Mouse (Mus musculus) ES-E14 (cell line): ENCODE results near the gene Lrmda. TPM values are rescaled to one million over a fixed set of nuclear protein-coding genes. Genes with fewer than 3 reads are reported as not detected.

Experiments
- DNase-seq: peaks from one replicate; pipeline ENCODE4 v3.0.0-alpha.2; 2013; ENCODE audit warnings: low read depth, low spot score
- H3K27ac ChIP-seq: 2 replicates; pipeline ENCODE4 v1.5.1; 2012; ENCODE audit warnings: low read depth, mild to moderate bottlenecking, low read length, moderate library complexity, mixed read lengths; ENCODE audit not compliant: poor library complexity, insufficient read depth, severe bottlenecking
- H3K36me3 ChIP-seq: 2 replicates; pipeline ENCODE4 v1.6.1; 2012; ENCODE audit warnings: mild to moderate bottlenecking, low read length, moderate library complexity, mixed read lengths; ENCODE audit not compliant: control insufficient read depth, poor library complexity, insufficient read depth, severe bottlenecking
- H3K4me1 ChIP-seq, 2 experiments: fragments of 150-350 bp in 1 of 2; sonication (generic) in 1 of 2; 2 replicates each; pipeline ENCODE4 v1.6.1; 2012; ENCODE audit warnings: low read length in 2 of 2, mild to moderate bottlenecking in 1 of 2, mixed read lengths in 1 of 2; ENCODE audit not compliant: control insufficient read depth in 2 of 2, insufficient read depth in 2 of 2, poor library complexity in 1 of 2
- H3K4me3 ChIP-seq, 2 experiments: fragments of 150-350 bp in 1 of 2; sonication (generic) in 1 of 2; 2 replicates each; pipeline ENCODE4 v1.5.1; 2012; ENCODE audit warnings: low read length in 2 of 2, low read depth in 1 of 2, mild to moderate bottlenecking in 1 of 2, mixed read lengths in 1 of 2; ENCODE audit not compliant: insufficient read depth in 1 of 2, poor library complexity in 1 of 2, severe bottlenecking in 1 of 2
- H3K9ac ChIP-seq: 2 replicates; pipeline ENCODE4 v1.6.1; 2012; ENCODE audit warnings: low read depth, mild to moderate bottlenecking, low read length, mixed read lengths; ENCODE audit not compliant: poor library complexity, insufficient read depth, severe bottlenecking
- H3K9me3 ChIP-seq: fragments of 150-350 bp; sonication (generic); 2 replicates; pipeline ENCODE4 v1.6.1; 2012; ENCODE audit warnings: low read depth, mild to moderate bottlenecking, low read length; ENCODE audit not compliant: control insufficient read depth, insufficient read depth
- CHD2 ChIP-seq: IDR thresholded peaks from 2 replicates; pipeline ENCODE4 v1.6.1; 2014; ENCODE audit warnings: mild to moderate bottlenecking, low read depth, low read length, inconsistent platforms
- HCFC1 ChIP-seq: IDR thresholded peaks from 2 replicates; pipeline ENCODE4 v1.6.1; 2012; ENCODE audit warnings: low read length, inconsistent platforms, borderline replicate concordance; ENCODE audit not compliant: insufficient read depth
- MAFK ChIP-seq: IDR thresholded peaks from 2 replicates; pipeline ENCODE4 v1.6.1; 2014; ENCODE audit warnings: mild to moderate bottlenecking, low read depth, low read length, inconsistent platforms; ENCODE audit not compliant: insufficient read depth
- ZC3H11A ChIP-seq: IDR thresholded peaks from 2 replicates; pipeline ENCODE4 v1.6.1; 2012; ENCODE audit warnings: low read depth, mild to moderate bottlenecking, inconsistent platforms, low read length, borderline replicate concordance
- ZNF384 ChIP-seq: IDR thresholded peaks from 2 replicates; pipeline ENCODE4 v1.6.1; 2012; ENCODE audit warnings: low read depth, low read length, inconsistent platforms
- in situ Hi-C, 2 experiments: fragments of 600-800 bp; cut with MboI; formaldehyde crosslinking; loops; one replicate each; pipeline ENCODE4 v1.15.1; 2025; ENCODE audit warnings: low sequenced_read_pairs in 2 of 2, inconsistent platforms in 1 of 2; ENCODE audit not compliant: unreplicated experiment in 2 of 2
- total RNA-seq: library from RNA; depleted of rRNA; stranded (reverse); fragments of 300-350 nt; gene quantifications from 2 replicates; pipeline ENCODE4 v1.2.3, GENCODE M21; 2012

The Lrmda gene
- total RNA-seq, 1 experiment, result 0.22 TPM

DNA sequence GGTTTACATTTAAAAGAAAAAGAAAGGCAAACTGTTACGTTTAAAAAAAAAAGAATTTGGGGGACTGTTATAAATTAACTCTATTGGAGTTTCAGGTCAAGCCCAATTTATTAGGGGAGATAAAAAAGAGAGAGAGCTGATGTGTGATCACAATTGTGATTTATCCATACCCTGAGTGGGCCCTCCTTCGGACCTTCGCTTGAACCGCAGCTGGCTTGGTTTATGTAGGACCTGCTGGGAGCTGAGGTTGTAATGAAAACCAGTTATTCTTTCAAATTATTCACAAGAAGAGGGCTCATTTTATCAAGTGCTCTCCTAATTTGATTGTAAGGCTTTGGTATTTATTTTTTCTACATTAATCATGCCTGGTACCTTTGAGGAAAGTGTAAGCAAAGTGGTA, 99.0 kb downstream of the Lrmda start:
- H3K9me3 ChIP-seq, result no peaks in the 10 kb centered on the region
- no peak overlapping the region for H3K9ac ChIP-seq
- no peak for DNase-seq
- H3K4me3 ChIP-seq, result no peak overlapping the region
- in situ Hi-C loops, result no loop called here
- TF ChIP-seq CHD2 (no peak), ZC3H11A (no peak), HCFC1 (no peak), ZNF384 (no peak)
- H3K4me1 ChIP-seq, result no peaks in the 10 kb centered on the region
- no peak overlapping the region for H3K27ac ChIP-seq
- H3K36me3 ChIP-seq, result no peaks in the 10 kb centered on the region

DNA sequence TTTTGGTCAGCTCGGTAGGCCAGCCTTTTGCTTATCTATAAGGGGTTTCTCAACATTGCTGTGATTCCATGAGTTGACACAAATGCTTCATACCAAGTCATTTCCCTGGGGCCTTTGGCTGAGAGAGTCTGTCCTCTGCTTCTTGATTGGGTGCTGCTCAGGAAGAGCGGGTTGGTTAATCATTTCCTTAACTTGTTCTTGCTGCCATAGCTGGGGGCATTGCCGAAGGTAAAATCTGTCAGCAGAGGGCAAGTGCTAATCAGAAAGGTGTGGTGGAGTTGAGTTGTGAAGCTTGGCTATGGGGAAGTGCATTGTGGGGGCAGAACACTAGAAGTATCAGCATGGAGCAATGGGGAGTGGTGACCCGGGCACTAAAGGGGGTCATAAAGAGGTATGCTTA, 106.8 kb downstream of the Lrmda start:
- H3K4me1 ChIP-seq, result no peaks in the 10 kb centered on the region
- in situ Hi-C loops, result no loop called here
- no peaks in the 10 kb centered on the region for H3K9me3 ChIP-seq
- no peak overlapping the region for H3K27ac ChIP-seq
- TF ChIP-seq CHD2 (no peak), ZC3H11A (no peak), ZNF384 (no peak), MAFK (no peak), HCFC1 (no peak)
- no peak overlapping the region for H3K9ac ChIP-seq
- no peaks in the 10 kb centered on the region for H3K36me3 ChIP-seq
- DNase-seq, result no peak
- no peak overlapping the region for H3K4me3 ChIP-seq

DNA sequence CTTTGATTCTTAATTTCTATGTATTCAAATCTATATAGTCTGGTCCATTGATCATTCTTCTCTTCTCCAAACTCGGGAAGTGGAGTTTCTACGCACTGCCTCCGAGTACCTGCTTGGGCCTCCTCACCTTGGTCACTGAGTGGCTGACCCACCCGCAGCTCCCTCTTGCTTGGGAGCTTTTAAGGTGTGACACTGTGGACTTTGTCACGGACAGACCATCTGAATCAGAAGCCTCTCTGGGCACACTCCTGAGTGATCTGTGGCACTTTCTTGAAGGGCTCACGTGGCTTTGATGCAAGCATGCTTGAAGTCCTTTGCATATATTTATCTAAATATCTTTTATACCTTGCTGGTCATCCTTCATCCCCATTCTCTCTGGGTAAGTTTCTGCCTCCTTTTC, 107.3 kb downstream of the Lrmda start:
- TF ChIP-seq MAFK (no peak), HCFC1 (no peak), ZC3H11A (no peak), CHD2 (no peak), ZNF384 (no peak)
- no peak for DNase-seq
- H3K9me3 ChIP-seq, result no peaks in the 10 kb centered on the region
- no peak overlapping the region for H3K9ac ChIP-seq
- no peak overlapping the region for H3K27ac ChIP-seq
- no peak overlapping the region for H3K4me3 ChIP-seq
- in situ Hi-C loops, result no loop called here
- no peaks in the 10 kb centered on the region for H3K4me1 ChIP-seq
- no peaks in the 10 kb centered on the region for H3K36me3 ChIP-seq

DNA sequence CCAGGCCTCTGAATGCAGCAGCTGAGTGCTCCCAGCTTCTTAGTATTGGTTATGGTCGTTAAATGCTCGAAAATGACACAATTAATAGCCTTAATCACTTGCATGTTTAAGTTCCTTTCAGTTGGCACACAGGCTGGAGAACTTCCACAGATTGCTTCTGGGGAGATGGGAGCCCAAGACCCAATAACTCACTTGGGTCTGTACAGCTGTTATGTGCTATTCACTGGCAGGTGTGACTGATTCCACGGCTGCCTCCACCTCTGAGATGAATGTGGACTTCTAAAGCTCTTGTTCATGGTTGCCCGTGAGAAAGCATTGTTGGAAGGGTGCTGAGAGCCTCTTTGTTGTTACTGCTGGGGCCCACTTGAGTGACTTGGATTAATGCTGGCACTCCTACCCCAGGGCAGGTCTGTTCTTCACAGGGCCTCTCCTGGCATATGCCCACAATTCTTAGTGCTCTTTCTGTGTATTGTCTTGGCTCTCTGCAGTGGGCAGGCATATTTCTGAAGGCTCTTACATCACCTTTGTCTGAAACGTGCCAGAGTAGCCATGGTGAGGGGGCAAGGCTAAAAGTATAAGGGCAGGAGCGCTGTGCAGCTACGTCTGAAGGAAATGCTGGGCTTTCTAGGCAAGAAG, 111.6 kb downstream of the Lrmda start:
- in situ Hi-C loops, result no loop called here
- Histone ChIP-seq H3K27ac (no peak overlapping the region), H3K9ac (no peak overlapping the region), H3K36me3 (no peaks in the 10 kb centered on the region), H3K4me3 (no peak overlapping the region), H3K4me1 (no peaks in the 10 kb centered on the region), H3K9me3 (no peaks in the 10 kb centered on the region)
- TF ChIP-seq CHD2, result no peak
- TF ChIP-seq MAFK, result no peak
- TF ChIP-seq HCFC1, result no peak
- no peak for TF ChIP-seq ZNF384
- TF ChIP-seq ZC3H11A, result no peak
- DNase-seq, result no peak

DNA sequence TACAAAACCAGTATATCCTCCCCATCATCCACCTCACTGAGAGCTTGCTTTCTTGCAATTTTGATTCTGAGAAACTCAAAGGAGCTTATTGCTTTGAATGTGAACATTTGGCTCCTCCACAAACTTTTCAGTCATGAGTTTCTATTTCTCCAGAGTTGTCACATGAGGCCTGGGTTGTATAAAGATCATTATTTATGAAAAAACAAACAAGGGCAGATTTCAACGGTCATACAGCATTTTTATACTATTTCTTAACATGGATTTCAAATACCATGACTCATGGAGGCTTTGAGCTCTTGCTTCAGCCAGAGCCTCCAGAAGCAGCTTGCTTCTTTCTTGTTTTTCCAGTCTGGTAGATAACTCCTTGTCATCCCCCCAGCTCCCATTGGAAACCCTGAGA, 119.8 kb downstream of the Lrmda start:
- H3K4me3 ChIP-seq, result no peak overlapping the region
- no peak overlapping the region for H3K27ac ChIP-seq
- H3K9ac ChIP-seq, result no peak overlapping the region
- no peaks in the 10 kb centered on the region for H3K36me3 ChIP-seq
- H3K4me1 ChIP-seq, result 0 out of 4 replicates have a peak, but pooled peaks cover 0 to 1% of the 10 kb centered on the region in 2 experiments
- DNase-seq, result no peak
- in situ Hi-C loops, result no loop called here
- no peaks in the 10 kb centered on the region for H3K9me3 ChIP-seq
- TF ChIP-seq MAFK (no peak), CHD2 (no peak), ZNF384 (no peak), ZC3H11A (no peak), HCFC1 (no peak)
